Mouse (Mus musculus) A20 (cell line): ENCODE results near the gene M6pr.

ENCODE experiments used
- DNase-seq: peaks from one replicate; pipeline ENCODE4 v3.0.0-alpha.2; 2011; ENCODE audit warnings: low read depth, low spot score

M6pr gene

GRCm38 (mm10) chr6:122308505-122309393 is at the start of gene M6pr:
Gene M6pr, plus strand, starts transcription at chr6:122308720.
- peak; percentile 98 for DNase-seq

- no peak for DNase-seq
Measured at GRCm38 (mm10) chr6:122262543-122262942, 46.0 kb upstream of the M6pr start.

- DNase-seq, result no peak
Measured at GRCm38 (mm10) chr6:122268561-122268960, 40.0 kb upstream of the M6pr start.

DNA sequence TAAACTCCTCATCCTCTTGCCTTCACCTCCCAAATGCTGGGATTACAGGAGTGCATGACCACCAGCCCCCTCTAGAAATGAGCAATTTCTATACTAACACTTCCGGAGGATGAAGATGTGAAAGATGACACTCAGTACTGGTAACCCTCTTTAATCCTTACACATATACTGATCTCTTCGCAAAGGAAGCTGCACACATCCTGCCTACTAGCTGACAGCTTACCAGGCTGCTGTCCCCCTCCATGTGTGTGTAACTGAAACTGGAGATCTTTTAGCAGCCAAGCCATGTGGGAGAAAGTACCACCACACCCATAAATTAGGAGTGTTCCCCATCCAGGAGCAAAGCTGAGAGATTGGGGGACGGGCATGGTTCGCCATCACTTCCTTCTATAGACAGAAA is 39.4 kb upstream of the M6pr start:
- no peak for DNase-seq

DNA sequence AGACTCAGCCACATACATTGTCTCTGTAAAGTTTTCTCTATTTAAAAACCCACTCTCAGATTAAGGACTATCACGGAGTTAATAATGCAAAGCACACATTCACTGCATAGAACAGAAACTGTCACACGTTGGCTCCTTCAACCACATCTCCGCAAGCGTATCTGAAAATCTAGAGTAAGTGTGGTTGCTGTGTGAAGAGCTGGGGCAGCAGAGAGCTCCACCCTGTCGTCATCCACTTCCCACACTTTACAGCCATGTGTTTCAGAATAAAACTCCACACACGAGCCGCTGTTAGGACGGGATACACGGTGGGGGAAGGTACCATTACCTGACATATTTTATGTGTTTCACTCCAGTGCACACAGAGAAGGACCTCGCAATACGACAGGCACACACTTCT is 38.4 kb upstream of the M6pr start:
- no peak for DNase-seq

- no peak for DNase-seq
Measured at GRCm38 (mm10) chr6:122274546-122274945, 34.0 kb upstream of the M6pr start.

- no peak for DNase-seq
Measured at GRCm38 (mm10) chr6:122276565-122276964, 32.0 kb upstream of the M6pr start.

DNA sequence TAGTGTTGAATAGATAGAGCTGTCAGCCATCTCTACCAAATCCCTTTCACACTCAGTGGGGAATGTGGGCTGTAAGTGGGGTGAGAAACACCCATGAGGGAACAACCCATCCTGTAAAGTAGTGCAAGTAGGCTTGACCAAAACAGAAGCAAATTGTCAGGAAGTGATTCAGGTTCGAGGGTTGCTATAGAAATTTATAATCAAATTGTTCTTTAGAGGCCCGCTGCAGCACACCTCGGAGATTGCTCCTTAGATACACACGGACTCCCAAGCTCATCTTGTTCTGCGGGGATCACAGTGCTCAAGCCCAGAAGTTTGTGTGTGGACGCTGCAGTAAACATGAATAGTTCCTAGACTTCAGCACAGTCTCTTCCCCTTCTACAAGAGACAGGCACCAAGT is 25.7 kb upstream of the M6pr start, which contains the start of gene Klrg1:
TSS of gene Klrg1 (minus strand) at position 101 of the 400 bp plus-strand sequence.
- no peak for DNase-seq

- DNase-seq, result no peak
Measured at GRCm38 (mm10) chr6:122283429-122283828, 25.1 kb upstream of the M6pr start.

- DNase-seq, result no peak
Measured at GRCm38 (mm10) chr6:122284304-122284703, 24.2 kb upstream of the M6pr start.

DNA sequence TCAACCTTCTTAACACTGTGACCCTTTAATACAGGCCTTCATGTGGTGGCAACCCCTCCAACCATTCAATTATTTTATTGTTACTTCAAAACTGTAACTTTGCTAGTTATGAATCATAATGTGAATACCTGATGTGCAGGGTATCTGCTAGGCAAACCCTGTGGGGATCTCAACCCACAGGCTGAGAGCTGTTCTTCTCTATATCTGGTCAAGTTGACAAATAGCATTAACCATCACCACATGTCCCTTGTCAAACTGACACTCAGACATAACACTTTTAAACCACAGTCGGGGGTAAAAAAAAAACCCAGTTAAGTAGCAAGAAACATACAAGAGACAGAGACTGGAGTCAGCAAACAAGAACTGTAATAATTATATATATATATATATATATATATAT is 23.7 kb upstream of the M6pr start:
- DNase-seq, result no peak

GRCm38 (mm10) chr6:122288263-122288662 is 20.3 kb upstream of the M6pr start:
- DNase-seq, result peak; percentile 25

DNA sequence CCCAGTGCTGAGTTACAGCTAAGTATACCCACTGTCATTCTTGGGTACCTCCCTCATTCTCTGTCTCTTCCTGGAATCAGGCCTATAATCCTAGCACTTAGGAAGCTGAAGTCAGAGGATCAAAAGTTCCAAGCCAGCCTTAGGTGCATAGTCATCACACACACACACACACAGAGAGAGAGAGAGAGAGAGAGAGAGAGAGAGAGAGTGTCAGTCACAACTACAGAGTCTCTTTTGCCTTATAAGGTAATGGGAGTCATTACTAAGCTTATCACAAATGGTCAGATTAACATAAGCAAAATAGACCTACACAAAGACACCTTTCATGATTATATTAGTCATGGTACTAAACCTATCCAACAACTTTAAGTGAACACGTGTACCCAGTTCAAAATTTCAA is 19.2 kb upstream of the M6pr start:
- no peak for DNase-seq

GRCm38 (mm10) chr6:122290253-122290652 is 18.3 kb upstream of the M6pr start:
- no peak for DNase-seq

DNA sequence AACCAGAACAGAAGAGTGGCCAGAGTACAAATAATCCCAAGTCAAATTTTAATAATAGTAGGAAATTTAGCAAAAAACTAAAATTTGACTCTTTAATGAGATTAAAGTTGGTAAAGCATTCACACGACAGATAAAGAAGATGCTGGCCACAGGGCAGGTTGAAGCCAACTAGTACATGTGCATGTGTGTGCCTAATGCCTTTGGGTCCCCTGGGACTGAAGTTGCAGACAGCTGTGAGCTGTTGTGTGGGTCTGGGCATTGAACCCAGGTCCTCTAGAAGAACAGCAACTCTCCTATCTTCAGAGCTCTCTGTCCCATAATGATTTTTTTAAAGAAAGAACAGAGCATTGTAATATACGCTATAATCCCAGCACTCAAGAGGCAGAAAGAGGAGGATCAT is 17.3 kb upstream of the M6pr start:
- DNase-seq, result no peak

DNA sequence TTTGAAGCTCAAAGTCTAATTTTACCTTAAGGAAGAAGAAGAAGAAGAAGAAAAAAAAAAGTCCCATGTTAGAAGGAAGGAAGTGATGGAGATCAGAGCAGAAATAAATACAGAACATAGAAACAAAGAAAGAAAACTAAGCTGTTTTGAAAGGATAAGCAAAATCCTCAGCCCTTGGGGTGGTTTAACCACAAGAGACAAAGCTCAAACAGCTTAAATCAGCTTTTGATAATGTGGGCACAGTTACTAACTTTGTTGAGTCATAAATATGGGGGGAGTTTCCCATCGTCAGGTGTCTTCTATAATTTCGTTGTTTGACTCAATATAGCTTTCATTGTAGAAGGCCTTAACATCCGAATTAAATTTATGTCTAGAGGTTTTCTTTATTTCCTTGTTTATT is 16.8 kb upstream of the M6pr start:
- DNase-seq, result peak; percentile 65

DNA sequence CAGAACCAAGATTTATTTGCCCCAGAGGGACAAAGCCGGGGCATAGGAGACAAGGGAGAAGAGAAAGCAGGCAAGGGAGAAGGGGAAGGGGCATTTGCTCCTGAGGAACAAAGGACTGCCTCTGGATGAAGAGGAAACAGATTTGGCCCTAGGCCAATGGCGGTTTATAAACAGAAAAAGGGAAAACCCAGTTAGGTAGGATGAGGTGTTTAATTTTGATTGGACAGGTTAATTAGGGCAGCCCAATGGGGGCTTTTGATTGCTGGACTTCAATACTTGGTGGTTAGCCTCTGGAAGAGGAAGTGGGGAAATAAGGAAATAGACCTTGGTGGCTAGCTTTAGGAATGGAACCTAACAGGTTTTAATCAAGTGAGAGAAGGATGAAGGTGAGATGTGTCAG is 16.3 kb upstream of the M6pr start:
- peak; percentile 54 for DNase-seq

- no peak for DNase-seq
Measured at GRCm38 (mm10) chr6:122293121-122293520, 15.4 kb upstream of the M6pr start.

DNA sequence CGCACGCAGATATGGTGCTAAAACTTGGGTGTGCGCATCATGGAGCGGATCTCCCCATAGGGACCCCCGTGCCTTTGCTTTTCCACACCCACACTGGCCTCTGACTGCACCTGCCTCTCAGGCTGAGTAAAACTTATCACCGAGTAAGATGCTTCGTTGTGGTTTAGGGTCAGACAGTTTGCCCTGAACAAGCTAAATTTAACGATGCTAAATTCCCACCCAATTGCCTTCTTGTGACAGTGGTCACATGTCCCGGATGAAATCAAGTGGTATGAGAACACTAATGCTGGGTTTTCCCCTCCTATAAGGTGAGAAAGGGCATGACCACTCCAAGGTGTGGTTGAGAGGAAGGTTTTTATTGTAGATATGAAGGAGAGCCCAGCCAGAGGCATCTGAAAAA is 14.7 kb upstream of the M6pr start:
- peak; percentile 43 for DNase-seq

- peak; percentile 56 for DNase-seq
Measured at GRCm38 (mm10) chr6:122294290-122294689, 14.2 kb upstream of the M6pr start.

- DNase-seq, result peak; percentile 22
Measured at GRCm38 (mm10) chr6:122295242-122295641, 13.3 kb upstream of the M6pr start.

DNA sequence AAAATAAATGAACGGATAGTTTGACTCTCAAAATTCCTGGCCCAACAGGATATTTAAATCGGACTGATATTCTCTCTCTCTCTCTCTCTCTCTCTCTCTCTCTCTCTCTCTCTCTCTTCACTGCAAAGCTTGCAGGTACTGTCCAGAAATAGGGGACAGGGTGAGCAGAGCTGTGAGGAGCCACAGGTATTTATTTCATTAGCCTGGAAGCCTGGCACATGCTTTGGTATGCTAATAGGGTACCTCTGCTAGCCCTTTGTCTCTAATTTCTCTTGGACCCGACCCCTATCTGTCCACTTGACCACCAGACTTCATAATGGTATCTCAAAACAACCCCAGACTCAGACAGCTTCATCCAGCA is 11.6 kb upstream of the M6pr start:
- DNase-seq, result no peak
